Mouse (Mus musculus): ENCODE measurements around the gene Pde7b.

The Pde7b gene

DNA sequence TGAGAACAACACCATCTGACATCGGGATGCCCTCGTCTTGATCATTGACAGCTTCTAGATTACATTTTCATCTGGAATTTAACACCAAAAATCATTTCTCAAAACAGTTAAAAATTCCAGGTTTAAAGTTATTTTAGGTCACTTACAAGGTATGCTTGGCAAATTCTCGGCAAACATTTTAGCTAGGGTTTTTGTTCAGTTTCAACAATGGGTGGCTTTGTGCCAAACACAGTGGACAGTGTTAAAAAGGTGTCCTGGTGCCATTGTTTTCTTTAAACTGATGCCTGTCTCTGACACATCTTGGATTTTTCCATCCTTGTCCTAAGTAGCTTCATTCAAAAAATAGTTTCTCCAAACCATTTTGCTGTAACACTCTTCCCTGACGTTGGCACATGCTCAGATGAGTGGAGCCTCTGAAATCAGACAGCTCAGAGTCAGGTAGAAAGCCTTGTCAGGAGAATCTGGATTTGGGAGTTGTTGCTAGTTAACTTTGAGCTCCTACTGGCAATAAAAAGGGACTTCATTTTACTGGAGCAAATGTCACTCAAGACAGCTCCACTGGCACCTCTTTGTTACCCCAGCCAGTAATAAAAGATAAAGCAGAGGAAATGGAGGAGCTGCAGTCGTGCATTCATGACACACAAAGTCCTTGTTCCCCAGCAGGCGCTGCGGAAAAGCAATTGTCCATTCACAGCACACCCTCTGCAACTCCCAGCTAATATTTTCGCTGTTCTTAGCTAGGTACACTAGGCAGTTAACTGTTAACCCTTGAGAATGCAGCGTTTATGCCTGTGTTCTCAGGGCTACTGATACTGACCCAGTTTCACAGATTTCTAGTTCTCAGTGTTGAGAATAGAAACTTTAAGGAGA is 2.0 kb downstream of the Pde7b start:
- no peak for DNase-seq (ENCODE audit: low spot score)

DNA sequence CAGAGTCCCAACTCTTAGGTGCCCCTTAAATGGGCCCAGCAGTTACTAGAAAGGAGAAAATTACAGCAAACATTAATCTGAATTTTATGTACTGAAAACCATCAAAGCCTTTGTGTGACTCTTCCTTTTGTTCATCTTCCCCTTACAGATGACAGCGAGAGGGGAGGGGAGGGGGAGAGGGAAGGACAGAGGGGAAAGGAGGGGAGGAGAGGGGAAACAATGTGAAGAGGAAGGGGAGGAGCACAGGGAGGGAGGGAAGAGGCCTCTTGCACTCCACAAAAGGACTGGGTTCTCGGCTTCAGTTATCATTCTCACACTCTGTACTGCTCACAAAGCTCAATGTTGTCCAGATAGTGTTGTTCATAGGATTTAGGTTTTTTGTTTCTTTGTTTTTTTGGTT is 5.7 kb downstream of the Pde7b start:
- no peak for DNase-seq (ENCODE audit: low spot score)

DNA sequence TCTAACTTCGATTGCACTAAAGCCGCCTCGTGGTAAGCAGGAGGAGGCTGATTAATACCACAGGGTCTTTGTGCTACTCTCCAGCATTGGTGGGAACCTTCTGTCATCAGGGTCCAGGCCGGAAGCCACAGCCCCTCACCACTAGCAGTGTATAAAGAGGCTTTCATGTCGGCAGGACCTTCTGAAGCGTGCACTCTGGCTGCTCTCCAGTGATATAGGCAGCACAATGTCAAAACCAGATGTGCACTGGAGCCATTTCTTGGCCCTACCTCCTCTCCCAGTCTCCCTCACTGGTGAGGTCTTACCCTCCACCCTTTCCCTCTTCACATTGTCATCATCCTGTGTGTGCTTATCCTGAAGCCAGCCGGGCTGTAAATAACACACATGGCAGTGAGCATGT is 24.2 kb downstream of the Pde7b start:
- DNase-seq (ENCODE audit: low spot score) = no peak

DNA sequence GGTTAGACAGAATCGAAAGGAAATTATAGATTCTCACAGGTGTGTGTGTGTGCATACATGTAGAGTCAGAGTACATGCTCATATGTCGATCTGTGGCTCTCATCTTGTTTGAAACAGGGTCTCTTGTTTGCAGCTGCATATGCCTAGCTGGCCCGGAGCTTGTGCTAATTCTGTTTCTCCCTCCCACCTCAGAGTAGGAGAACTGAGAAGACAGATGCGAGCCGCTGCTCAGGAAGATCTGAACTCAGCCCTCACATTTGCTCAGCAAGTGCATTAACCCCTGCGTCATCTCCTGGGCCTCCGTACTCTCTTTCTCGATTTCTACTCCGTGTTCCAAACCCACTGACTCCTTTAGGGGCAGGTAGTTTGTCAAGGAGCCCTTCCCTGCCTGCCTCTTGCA is 25.0 kb downstream of the Pde7b start:
- DNase-seq (ENCODE audit: low spot score) = no peak

DNA sequence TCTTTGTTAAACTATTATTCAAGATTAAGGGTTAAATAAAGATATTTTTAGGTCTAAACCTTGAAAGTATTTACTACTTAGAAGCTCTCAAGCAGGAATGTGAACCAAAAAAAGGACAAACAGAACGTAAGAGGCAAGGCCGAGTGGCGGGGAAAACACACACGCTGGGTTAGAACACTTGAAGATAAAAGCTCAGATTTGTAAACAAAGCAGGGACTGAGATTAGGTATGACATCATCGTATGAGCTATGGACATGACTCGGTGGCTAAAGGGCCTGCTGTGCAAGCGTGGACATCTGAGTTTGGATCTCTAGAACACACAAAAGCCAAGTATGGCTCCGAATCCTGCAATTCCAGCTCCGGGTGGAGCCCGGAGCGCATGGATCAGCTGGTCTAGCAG is 29.2 kb downstream of the Pde7b start:
- DNase-seq (ENCODE audit: low spot score) = no peak

DNA sequence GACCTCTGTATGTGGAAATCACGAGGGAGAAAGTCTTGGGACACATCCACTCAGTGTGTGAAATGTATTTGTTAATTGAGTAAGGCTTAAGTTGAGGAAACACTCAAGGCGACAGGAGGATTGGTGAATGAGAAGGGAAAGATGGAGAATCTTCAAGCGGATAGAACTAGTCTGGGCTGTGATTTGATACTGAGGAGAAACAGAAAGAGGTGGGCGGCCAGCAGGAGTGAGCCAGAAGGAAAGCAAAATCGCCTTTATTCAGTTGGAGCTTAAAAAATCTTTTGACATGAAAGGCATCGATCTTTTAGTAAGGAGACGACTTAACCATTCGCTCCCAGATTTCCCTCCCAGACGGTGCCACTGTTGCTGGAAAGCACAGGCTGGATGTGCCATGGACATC is 34.9 kb downstream of the Pde7b start:
- no peak for DNase-seq (ENCODE audit: low spot score)

DNA sequence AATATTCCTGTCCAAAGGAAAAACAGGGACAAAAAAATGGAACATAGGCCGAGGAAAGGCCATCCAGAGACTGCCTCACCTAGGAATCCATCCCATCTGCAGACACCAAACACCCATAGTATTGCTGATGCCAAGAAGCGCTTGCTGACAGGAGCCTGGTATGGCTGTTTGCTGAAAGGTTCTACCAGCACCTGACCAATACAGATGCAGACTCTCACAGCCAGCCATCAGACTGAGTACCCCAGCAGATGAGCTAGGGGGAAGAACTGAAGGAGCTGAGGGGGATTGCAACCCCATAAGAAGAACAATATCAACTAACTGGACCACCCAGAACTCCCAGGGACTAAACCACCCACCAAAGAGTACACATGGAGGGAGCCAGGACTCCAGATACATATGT is 40.7 kb downstream of the Pde7b start:
- no peak for DNase-seq (ENCODE audit: low spot score)

DNA sequence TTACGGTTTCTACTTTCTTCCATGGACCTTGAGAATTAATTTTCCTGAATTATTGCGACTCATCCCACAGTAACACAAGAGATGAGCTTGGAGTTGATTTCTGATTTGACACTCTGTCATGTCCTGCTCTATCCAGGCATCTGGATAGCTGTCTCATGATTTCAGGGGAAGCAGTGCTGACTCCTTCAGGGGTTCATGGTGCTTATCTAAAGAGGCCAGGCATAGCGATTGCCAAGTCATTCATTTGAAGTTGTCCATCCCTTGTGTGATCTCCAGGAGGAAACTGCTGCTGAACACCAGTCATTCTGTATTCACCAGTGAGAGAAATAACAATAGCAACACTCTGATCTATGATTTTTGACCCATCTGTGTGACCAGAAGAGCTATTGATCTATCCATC is 43.9 kb downstream of the Pde7b start:
- no peak for DNase-seq (ENCODE audit: low spot score)

DNA sequence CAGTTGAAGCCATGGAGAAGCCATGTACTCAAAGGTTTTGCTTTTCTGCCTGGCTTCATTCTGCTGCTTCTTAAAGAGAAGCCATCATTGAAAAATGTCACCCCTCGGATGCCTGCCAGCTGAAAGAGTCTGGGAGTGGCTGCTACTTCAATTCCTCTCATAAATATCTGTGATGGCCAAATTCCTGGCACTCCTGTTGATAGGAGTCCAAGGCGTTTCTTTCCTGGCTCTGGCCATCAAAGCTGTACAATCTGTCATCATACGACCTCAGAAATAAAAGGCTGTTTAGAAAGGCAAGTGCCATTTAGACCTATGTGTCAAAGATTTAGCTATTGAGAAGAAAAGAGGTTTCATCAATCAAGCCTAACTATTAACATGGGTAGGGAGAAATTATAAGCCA is 49.6 kb downstream of the Pde7b start:
- no peak for DNase-seq (ENCODE audit: low spot score)

DNA sequence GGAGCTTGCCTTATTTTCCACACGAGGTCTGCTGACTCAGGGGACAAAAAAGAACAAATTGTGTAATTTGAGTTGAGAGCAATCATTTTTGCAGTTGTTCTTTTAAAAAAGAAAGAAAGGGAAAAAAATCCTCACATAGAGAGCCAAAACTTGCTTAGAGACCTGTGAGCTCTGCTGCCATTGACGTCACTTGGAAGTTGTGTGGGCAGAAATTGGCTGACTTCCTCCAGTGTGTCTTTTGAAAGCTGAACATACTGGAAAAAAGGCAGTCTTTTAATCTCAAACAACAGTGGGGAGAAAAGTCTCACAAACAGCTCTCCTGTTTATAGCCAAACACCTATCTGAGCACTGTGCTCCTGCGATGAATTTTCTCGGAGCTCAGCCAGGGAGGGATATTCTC is 51.1 kb downstream of the Pde7b start:
- DNase-seq (ENCODE audit: low spot score) = no peak

DNA sequence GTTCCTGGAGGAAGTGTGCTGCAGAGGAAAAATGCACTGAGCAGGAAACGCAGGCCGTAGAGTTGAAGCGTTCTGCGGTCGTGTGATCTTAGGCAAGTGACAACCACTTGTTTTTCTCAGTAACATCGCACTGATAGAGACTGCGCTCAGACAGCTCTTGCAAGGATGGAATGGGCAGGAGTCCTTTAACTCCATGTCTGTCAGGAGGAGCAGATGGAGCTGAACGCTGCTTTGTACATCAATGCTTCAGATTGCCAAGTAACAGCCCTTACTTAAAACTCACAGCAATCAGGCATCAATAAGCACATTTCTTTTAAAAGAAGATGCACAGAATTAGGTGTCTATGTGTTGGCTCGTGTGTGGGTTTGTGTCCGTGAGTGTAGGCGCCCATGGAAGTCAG is 52.3 kb downstream of the Pde7b start:
- no peak for DNase-seq (ENCODE audit: low spot score)

DNA sequence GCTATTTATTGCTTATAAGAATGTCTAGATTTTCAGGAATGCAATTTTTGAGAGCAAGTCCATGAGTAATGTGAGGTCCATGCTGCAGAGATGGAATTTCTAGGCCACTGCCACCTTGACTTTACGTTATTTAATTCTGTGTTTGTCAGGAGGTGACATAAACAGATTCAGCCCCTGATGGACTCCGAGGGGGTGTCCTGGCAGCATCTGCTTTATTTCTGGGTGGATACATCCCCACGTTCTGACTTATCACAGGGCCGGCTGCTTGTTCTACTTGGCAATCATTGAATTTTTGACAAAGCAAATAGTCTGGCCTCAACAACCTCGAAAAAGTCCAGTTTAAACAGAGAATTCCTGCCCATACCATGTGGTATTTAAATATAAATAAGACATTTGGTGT is 53.3 kb downstream of the Pde7b start:
- no peak for DNase-seq (ENCODE audit: low spot score)

DNA sequence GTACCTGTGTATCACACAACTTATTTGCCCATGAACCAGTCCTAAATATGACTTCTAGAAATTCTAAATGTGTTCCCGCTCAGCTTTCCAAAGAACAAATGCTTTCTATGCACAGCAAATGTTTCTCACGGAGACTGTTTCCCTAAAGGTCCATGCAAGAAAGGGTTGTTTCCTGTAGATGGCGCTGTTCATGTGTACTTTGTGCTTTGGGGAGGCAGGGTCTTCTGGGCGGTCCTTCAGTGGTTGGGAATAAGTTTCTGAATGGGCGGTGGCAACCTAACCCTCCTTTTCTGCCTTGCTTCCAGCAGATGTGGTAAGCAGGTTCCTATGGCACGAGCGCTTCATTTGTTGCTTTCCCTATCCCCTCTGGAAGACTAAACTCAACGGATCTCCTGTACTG is 54.3 kb downstream of the Pde7b start:
- DNase-seq (ENCODE audit: low spot score) = no peak

DNA sequence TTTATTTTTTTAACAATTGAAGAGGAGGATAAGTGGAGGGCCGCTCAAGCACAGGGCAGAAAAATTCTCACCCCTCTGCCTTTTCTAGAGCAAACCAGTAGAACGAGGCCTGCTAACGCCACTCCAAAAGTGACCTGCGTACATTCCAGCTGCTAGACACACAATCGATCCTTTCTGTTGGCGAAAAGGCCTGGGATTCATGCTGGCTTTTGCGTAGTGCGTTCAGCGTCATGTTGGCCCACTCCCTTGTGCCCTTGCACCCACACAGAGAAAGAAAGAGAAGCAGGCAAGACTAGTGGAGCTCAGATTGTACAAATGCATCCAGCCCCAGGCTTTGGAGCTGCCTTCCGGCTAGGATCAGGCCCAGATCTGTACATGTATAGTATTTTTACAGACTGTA is 55.4 kb downstream of the Pde7b start:
- no peak for DNase-seq (ENCODE audit: low spot score)

DNA sequence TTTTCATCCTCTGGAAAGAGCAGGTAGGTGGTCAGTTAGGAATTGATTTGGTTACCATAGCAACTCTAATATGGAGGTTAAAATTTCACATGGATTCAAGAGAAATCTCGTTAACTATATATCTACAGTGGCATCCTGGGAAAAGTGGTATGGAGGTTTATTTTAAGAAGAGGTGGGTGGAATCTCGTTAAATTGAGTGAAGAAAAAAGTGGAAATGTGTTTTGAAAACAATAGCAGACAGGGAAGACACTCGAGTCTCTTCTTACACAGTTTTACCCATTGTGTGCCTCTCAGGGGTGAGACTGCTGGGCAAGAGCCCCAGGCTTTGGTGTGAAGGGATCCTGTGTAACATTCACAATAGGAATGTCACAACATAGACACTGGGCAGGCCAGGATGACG is 56.3 kb downstream of the Pde7b start:
- no peak for DNase-seq (ENCODE audit: low spot score)

DNA sequence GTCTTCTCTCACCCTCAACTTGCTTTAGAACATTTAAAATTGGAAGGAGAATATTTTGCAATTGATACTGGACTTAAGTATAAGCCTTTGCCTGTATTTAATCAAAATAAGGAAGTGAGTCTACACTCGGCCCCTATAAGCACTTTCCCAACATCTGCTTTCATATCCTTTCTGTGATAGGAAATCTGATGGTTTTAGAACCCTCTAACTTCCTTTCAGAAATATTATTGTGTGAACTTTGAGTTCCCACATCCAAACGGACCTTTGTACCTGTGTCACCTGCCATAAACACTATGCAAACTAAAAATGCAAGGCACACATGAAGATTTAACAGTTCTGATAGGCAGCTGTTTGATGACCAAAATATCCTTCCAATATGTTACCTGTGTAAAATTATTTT is 58.2 kb downstream of the Pde7b start:
- DNase-seq (ENCODE audit: low spot score) = no peak

DNA sequence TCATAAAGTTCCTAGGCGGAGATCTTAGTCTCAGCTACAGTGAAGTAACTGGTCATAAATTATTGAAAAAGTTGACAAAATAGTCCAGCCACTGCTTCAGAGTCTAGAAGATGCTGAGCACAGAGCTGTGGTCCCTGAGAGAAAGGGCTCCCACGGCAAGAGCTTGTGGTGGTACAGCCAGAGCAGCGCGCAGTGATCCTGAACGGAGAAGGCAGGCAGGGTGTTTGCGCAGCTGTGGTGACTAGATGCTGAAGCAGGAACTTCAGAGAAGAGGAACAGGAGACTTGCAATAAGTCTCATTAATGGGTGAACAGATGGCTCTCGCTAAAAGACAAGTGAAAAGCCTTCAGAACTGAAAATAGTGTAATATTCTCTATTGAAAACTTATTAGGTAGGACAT is 61.9 kb downstream of the Pde7b start:
- no peak for DNase-seq (ENCODE audit: low spot score)

DNA sequence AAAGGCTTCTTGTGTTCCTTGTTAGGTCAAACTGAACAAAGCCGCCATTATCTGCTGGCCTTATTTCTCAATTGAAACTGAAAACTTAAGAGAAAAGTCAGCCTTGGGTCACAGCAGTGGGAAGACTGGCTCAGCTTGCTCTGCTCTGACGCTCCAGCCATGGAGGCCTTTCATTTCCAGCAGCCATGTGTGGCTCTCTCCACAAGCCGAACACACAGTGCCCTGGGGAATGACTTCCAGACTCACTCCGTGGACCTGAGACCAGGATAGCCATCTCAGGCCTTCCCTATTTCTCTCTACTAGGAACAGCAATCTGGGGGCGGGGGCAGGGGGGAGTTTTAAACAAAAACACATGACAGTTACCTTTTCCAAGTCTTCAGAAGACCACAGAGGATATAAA is 63.2 kb downstream of the Pde7b start:
- DNase-seq (ENCODE audit: low spot score) = no peak

DNA sequence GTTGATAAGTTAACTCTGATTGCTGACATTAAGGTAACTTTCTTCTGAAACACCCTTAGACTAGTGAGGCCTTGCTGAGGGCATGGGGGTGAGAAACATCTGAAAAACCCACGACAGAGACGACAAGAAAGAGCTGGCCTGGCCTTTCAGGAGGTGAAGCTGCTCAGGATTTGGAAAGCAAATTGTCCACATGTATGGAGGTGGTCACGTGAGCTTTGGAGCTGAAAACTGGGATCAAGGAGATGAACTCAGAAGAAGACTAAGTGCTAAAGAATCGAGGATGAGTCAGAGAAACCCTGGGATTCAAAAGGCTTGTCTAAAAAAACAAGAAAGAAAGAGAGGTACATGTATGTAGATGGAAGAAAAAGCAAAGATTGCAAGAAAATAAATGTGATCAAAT is 65.2 kb downstream of the Pde7b start:
- DNase-seq (ENCODE audit: low spot score) = no peak

DNA sequence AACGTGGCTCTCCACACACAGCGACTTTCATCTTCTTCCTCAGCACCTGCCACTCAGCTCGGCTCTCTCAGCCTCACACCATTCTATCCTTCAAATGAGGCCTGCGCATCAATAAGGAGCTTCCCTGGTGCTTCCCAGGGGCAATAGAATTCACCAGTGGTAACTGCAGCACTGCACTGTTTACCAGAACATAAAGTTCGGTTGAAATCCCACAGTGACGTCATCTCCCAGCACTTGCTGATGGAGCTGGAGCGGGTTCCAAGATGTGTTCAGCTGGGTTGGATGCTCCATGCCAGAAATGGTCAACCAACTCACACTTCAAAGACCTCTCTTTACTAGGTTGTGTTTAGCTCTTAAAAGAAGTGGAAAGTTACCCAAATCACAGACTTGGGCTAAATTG is 65.6 kb downstream of the Pde7b start:
- DNase-seq (ENCODE audit: low spot score) = no peak

DNA sequence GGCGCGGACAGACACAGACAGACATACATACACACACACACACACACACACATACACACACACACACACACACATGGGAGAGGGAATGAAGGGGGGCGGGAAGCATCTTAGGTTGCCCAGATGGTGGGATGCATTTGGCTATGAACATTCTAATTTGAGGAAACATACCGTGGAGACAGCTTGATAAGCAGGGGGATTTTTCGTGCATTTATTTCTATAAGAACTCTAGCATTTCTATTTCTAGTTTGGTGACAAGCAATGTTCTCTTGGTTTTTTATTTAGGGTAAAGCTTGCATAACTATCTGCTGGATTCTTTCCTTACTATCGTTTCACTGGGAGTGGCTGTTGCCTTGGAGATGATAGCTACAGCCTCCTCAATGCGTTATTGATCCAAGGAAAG is 66.2 kb downstream of the Pde7b start:
- DNase-seq (ENCODE audit: low spot score) = no peak

DNA sequence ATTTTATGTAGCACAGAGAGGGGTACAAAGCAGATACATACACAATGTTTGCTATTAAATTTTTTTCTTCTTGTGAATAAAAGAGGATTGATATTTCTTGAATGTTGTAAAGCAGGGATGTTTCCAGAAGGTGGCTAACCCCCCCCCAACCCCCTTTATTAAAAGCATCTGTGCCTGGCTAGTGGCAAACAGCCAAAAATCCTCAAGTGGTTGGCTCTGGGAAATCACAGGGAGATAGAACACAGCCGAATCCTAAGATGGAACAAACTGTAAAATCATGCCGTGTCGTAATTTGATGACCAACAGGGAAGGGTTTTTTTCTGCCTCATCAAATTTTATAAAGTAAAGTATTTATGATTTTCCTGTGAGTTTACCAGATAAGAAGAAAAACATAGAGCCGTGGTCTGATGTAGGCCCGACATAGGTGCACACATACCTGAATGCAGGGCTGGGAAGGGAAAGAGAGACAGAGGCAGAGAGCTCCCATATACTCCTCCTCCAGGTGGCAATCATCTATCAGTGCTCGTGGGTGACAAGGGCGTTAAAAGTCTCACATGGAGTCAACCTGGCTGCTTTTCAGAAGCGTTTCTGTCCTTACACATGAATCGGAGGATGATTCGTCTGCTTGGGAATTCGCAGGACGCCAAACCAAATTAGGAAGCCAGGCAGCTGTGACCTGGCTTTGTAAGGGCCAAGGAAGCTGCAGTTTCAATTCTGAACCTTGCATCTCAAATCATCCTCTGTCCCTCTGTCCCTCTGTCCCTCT is 67.4 kb downstream of the Pde7b start:
- DNase-seq (ENCODE audit: low spot score) = no peak

DNA sequence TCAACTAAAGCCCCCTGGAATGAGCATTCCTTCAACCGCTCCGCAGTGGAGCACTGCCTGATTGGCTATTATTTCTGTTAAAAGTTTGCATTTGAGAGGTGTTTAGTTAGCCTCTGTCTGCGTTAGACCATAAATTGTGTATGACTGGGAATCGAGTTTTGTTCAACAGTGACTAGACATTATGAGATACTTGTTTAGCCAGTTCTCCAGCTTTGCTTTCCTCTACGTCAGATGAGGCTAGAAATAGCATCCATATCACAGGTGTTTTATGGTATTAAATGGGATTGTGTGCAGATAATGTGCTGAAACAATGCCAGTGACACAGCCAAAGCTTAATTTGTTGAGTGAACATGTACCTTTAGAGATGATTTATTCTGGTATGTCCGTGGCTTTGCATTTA is 70.3 kb downstream of the Pde7b start:
- no peak for DNase-seq (ENCODE audit: low spot score)

DNA sequence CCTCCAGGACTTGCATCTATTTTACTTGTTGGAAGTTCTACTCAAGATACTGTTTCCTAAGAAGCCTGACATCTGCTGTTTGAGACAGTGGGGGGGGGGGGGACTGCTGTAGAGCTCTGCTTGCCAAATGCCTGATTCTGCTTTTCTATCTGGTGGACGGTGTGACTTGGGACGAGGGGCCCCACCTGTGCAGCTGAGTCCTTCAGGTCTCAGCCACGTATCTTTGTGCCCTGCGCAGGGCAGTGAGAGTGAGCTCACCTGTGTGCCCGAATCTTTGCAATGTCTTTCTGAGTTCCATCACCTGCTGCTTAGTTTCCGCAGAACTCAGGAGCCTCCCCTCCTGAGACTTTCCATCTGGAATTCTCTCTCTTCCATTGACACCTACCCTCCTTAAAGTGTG is 70.7 kb downstream of the Pde7b start:
- DNase-seq (ENCODE audit: low spot score) = no peak
